Mouse (Mus musculus): ENCODE data around the gene Fancc.

Gene Fancc

DNA sequence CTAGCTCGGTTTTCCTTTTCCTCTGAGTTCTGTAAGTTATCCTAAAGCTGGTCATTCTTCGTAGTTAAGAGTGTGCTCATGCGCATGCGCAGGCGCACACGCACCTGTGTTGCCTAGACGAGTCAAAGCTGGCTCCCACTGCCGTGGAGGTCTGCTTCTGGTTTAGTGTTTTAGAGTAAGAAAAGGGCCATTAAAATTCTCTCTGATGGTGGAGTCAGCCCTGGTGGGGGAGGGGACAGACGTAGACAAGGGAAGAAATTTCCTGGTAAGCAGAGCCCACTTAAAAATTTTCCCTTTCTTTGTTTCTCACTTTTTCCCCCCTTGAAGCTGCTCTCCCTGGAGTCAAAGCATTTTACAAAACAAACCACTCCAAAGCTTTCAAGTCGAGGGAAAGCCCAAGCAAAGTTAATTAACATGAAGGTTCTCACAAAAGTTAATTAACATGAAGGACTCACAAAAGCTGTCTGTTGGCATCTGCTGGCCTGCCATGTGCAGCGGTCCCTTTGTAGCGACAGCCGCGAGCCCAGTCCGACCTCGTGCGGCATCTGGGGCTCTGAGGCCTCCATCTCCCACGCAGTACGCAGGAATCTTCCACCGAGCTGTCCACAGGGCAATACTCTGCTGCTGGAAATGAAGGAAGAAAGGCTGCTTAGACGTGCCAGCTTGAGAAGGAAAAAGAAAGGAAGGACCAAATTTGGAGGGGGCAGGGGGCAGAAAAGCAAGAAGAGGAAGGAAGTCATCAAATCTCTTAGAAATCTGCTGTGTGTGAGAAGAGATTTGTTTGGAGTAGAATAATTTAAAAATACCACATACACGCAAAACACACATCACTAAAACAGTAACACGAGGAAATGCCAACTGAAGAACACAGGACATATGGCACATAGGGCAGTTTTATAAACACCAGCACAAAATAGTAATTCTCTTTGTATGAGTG lies at the start of gene Fancc:
TSS of gene Fancc (minus strand) at position 633 of the 937 bp plus-strand sequence.
- no peak for DNase-seq (ENCODE audit: low spot score in 2 of 2)

DNA sequence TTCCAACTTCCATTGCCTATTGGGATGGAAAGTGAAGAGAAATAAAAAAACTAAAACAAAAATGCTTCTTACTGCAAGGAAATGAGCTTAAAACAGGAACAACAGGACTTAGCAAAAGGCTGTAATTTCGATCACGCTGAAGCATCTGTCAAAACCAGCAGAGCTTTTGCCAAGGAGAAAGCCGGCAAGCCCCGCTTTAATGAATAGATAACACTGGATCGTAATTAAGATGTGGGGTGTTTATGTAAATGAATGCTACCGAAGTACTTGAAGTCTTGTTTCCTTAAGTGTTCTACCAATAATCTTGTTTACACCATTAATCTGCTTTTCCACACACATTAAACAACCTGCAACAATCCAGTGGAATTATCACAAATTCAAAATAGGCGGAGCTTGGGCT lies 48.2 kb upstream of the Fancc start:
- DNase-seq (ENCODE audit: low spot score in 2 of 2): no peak

GRCm38 (mm10) chr13:63544967-63545253 lies 47.8 kb upstream of the Fancc start:
- DNase-seq (ENCODE audit: low spot score in 2 of 2): no peak

- DNase-seq (ENCODE audit: low spot score in 2 of 2): no peak
Measured at GRCm38 (mm10) chr13:63544119-63544966, 47.3 kb upstream of the Fancc start.

GRCm38 (mm10) chr13:63543459-63543858 lies 46.4 kb upstream of the Fancc start:
- DNase-seq (ENCODE audit: low spot score in 2 of 2): no peak

DNA sequence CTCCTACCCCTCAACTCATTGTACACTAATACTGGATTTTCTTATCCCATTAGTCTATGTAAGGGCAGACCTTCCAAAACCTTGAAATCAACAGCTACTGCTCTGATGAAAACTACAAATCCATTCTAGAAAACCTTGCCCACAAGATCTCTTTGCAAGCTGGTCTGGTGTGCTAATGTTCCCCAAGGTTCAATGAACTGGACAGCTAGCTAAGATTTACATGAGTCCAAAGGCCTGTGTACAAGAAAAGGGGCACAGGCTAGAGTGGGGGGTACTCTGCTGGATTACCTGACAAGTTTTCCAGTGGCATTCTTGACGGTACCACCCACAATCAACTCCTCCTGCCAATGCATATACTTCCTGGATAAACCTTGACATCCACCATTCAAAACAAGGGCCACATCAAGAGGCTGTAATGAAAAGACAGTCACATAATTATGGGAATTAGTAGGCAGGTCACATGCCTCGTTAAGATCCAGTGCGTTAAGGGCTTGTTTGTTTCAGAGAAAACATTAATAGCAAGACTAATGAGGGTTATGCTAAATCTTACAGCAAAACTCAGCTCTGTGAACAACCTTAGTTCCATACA lies 45.8 kb upstream of the Fancc start:
- DNase-seq (ENCODE audit: low spot score in 2 of 2): no peak

DNA sequence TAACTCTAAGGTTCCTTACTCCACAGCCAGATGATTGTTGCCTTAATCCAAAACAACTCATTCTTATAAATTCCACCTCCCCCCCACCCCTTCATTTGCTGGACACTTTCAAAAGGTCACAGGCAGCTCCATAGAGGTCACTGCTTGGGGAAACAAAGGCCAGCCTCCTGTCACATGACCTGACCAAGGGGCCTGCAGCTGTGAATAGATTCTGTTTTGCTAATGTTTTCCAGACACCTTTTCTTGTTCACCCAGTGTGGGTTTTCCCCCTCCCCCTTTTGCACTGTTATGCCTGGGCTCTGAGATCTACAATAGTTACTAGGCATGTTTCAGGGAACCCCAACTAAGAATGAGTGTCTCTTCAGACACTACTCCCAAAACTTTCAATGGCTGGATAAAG lies 44.4 kb upstream of the Fancc start:
- no peak for DNase-seq (ENCODE audit: low spot score in 2 of 2)

DNA sequence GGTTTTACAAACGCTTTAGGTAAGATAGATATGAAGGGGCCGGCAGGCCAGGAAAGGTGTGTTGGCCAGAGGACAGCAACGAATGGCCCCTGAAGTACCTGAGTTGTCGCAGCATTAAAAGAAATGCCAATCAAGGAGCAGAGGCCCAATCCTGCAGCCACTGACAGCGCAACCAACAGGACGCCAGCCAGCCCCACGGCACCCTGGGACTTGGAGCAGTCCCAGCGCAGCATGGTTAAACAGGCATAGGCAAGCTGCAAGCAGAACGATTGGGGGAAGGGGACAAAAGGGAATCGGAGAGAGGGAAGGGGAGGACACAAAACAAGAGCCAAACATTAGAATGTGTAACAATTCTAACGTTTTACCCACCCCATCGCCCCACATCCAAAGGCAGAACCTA lies 43.5 kb upstream of the Fancc start:
- DNase-seq (ENCODE audit: low spot score in 2 of 2): no peak

- no peak for DNase-seq (ENCODE audit: low spot score in 2 of 2)
Measured at GRCm38 (mm10) chr13:63534981-63535380, 37.9 kb upstream of the Fancc start.

DNA sequence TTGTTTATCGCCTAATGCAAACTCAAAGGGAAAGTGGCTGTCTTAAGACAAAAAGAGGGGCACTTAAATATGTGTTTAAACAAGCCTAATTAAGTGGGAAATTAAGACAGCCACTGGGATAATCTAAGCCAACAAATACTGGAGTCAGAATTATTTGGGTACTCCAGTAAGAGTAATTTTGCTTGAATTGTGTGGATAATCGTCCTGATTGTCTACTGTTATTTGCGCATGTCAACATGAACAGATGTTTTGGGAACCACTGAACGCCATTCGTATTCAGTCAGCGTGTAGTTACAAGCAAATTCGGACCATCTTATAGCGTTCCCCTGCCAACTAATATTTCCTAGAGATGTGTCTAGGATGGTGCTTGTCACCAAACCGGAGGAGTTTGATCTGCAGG lies 33.8 kb upstream of the Fancc start:
- no peak for DNase-seq (ENCODE audit: low spot score in 2 of 2)

- DNase-seq (ENCODE audit: low spot score in 2 of 2): no peak
Measured at GRCm38 (mm10) chr13:63530371-63530764, 33.3 kb upstream of the Fancc start.

DNA sequence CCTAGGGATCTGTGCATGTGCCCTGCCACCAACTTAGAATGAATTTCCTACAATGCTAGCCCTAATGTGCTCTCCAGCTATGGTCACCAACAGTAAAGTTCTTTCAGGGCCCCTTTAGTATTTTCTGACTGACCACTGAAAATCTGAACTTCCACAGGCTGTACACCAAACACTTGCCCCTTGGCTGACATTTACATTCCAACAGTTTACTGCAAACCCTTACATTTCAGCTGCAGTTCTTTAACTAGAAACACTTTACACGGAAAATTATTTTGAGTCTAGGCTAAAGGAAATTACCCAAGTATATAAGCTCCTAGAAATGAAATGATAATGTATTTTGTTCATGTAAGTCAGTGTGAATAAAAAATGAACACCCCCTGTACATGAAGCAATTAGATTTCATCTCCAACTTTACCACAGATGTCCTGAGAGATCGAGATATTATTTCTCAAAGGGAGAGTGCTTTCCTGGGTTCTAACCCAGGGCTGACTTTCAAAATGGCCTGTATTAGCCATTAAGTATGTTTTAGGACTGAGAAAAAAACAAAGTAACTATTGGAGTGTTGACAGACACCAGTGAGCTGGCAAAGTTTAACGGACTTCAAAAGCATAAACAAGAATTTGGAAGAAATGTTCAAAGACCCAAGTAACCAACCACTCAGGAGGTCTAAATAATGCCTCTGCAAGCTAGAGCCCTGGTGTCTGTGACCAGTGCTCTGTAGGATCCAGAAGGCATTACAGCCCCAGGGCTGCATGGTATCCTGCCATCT lies 32.7 kb upstream of the Fancc start:
- DNase-seq (ENCODE audit: low spot score in 2 of 2): no peak

DNA sequence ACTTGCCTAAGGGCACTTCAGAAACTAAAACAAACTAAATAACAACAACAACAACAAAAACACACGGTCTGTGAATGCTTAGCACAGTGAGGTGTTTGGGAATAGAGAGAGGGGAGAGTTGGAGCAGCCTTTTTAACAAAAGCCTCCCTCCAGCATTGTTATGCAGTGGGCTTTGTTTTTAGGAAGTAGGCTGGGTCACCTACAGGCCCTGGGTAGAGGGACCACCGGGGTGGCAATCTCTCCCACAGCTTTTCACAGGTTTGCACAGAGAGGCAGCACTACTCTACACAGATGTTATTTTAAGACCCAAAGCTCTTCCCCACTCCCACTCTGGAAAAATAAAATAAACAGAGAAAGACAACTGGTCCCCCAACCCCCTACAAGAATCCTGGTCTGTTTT lies 31.8 kb upstream of the Fancc start:
- no peak for DNase-seq (ENCODE audit: low spot score in 2 of 2)

DNA sequence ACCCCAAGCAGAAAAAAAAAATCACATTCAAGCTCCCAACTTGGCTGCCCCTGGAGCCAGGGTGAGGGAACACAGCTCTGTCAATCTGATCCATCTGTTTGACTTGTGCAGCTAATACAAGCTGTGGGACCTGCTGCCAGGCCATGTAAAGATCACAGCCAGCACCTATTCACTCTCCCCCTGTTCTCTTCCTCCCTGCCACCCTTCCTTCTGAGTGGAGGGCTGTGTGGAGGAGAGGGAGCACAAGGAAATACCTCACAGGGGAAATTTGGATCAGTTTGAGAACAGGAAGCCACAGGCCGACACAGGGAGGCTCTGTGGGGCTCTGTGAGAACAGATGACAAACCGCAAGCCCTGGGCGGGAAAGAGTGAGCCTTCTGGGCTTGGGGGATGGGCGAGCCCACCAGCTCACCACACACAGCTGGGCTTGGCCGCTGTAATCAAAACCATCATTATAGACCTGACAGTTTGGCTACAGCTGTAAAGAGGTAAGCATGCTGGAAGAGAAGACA lies 31.1 kb upstream of the Fancc start:
- DNase-seq (ENCODE audit: low spot score in 2 of 2): no peak

DNA sequence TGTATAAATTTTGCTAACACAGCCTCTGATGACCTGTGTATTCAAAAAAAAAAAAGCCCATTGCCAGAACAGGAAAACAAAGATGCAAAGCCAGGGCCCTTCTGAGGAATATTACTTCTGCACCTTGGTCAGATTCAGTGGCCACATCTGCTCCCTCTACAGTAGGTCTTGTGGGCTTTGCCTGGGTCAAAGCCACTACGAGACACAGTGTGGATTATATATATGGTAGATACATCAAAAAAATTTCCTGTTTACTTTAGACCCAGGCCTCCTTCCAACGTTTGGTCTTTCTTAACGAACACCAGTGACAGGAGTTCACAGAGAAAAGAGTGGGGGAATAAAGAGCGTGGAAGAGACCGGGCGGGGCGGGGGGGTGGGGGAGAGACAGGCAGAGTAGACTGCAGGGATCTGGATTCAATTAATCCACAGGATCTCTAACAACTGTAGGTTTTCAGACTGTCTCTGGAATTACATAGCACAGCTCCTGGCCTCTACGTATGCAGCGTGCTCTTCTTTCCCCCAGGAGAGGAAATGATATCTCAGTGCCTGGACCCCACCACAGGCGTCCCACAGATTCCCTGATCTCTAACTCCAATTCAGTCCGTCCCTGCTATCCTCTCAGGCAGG lies 28.6 kb upstream of the Fancc start:
- DNase-seq (ENCODE audit: low spot score in 2 of 2): no peak

DNA sequence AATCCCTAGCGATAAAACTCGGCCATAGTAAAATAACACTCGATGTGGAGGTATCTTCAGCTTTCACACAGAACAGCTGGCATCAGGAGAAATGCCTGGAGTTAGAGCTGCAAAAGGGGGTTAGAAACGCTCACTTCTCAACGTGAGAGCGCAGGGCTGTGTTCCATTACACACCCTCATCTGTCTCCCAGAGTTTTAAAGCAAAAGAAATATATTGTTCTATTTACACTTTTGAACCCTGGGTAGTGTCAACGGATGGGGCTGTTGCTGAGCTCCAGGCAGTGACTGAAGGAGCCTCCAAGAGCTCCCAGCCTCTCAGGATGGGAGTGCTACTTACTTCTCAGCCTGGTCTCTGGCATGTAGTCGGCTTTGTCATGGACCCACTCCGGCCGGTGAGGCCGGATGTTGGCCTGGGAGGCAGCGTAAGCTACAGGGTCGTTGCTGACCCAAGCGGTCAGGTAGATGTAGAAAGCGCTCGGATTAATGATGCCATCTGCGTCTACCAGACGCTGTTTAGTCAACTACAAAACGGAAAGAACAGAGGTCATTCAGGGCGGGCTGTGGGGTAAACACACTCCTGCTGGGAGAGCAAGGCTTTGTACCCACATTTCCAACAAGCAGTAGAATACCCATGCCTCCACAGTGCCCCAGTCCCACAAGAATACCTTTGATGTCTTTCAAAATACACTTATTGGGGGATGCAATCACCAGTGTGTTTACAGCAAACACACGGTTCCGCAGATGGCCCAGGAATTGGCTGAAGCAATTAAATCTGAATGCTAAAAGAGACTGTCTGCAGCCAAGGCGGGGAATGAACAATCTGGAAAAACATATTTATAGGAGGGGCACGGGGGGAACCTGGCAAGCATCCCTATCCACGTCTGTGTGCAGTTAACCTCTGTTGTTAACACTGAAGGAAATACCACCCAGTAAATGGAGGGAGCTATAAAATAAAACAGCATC lies 27.8 kb upstream of the Fancc start:
- no peak for DNase-seq (ENCODE audit: low spot score in 2 of 2)

DNA sequence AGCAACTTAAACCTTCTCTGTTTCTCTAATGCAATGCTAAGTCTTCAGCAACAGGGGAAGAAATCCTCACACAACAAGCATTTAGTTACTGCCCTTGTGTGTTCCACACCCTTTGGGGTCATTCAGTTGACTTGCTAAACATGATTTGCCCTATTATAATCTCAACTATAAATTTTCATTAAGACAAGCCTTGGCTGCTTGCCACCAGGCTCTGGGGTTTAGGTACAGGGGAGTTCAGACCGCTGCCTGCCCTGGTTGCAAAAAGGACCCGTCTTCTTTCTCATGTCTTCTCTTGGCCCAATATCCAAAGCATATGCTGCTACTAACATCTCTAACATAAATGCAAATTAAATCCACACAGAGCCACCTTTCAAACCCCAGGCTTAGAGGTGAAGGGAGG lies 27.0 kb upstream of the Fancc start:
- no peak for DNase-seq (ENCODE audit: low spot score in 2 of 2)

DNA sequence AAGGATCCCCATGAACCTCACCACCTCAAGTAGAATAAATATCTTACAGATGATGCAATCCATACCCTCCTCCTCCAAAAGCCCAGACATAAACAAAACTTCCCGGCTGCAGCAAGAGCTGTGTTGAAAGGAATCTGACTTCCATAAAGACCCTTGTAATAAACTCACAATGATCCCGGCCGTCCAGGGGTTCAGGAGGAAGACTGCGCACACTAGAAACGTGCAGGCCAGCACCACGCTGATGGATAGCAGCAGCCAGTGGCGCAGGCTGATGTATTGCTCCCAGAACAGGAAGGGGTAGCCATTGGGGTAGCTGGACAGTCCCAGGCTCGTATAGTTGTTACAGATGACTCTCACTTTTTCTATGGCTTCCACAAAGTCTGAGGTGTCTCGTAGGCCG lies 25.8 kb upstream of the Fancc start:
- no peak for DNase-seq (ENCODE audit: low spot score in 2 of 2)

DNA sequence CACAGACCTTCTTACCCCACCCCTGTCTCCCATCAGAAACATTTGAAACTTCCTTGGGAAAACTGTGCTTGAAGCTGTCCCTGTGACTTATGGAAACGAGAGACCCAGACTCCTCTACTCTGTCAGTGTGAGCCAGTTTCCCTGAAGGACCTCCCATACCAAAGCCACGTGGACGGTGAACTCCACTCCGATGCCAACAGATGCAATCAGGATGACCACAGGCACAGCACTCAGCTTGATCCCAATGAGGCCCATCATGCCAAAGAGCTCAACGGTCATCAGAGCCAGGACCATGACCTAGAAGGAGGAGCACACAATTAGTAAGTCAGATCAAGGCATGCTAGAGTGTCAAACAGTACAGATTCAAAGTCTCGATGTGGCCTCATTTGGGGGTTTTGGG lies 23.0 kb upstream of the Fancc start:
- no peak for DNase-seq (ENCODE audit: low spot score in 2 of 2)

- no peak for DNase-seq (ENCODE audit: low spot score in 2 of 2)
Measured at GRCm38 (mm10) chr13:63516535-63516934, 19.5 kb upstream of the Fancc start.
